Mouse (Mus musculus) limb, embryonic 14.5 days (tissue): ENCODE data around the gene Slc25a54. TPM values are rescaled to one million over a fixed set of nuclear protein-coding genes. Genes with fewer than 3 reads are reported as not detected.

ENCODE experiments used
- ATAC-seq: fragments of 200-750 bp; cut with Nextera tagmentation; 2 replicates; pipeline ENCODE4 v1.8.0; 2017; ENCODE audit warnings: low read depth, moderate number of reproducible peaks, moderate TSS enrichment; ENCODE audit not compliant: low FRiP score
- DNase-seq: peaks from one replicate; pipeline ENCODE4 v3.0.0-alpha.2; 2015; ENCODE audit warnings: low spot score
- H3K27ac ChIP-seq: fragments of 300-500 bp; sonication (generic); replicated peaks from 2 replicates; pipeline ENCODE4 v1.5.1; 2014; ENCODE audit warnings: low read depth, mild to moderate bottlenecking, low read length, moderate library complexity, mixed read lengths
- H3K27me3 ChIP-seq: fragments of 300-500 bp; sonication (generic); 2 replicates; pipeline ENCODE4 v1.6.1; 2014; ENCODE audit warnings: low read length, mixed read lengths; ENCODE audit not compliant: control insufficient read depth, insufficient read depth
- H3K36me3 ChIP-seq: fragments of 300-500 bp; sonication (generic); 2 replicates; pipeline ENCODE4 v1.6.1; 2014; ENCODE audit warnings: mild to moderate bottlenecking, low read length, moderate library complexity, mixed read lengths; ENCODE audit not compliant: control insufficient read depth, insufficient read depth
- H3K4me1 ChIP-seq: fragments of 300-500 bp; sonication (generic); 2 replicates; pipeline ENCODE4 v1.6.1; 2014; ENCODE audit warnings: antibody characterized with exemption, low read length, mixed read lengths; ENCODE audit not compliant: control insufficient read depth, insufficient read depth
- H3K4me2 ChIP-seq: fragments of 300-500 bp; sonication (generic); replicated peaks from 2 replicates; pipeline ENCODE4 v1.6.1; 2014; ENCODE audit warnings: low read depth, mild to moderate bottlenecking, low read length, moderate library complexity; ENCODE audit not compliant: severe bottlenecking
- H3K4me3 ChIP-seq: fragments of 300-500 bp; sonication (generic); replicated peaks from 2 replicates; pipeline ENCODE4 v1.5.1; 2014; ENCODE audit warnings: low read length
- H3K9ac ChIP-seq: fragments of 300-500 bp; sonication (generic); 2 replicates; pipeline ENCODE4 v1.6.1; 2014; ENCODE audit warnings: mild to moderate bottlenecking, low read depth, low read length, moderate library complexity; ENCODE audit not compliant: severe bottlenecking
- H3K9me3 ChIP-seq: fragments of 300-500 bp; sonication (generic); 2 replicates; pipeline ENCODE4 v1.6.1; 2016; ENCODE audit warnings: low read length; ENCODE audit not compliant: control insufficient read depth
- POLR2A ChIP-seq: fragments of 200-500 bp; IDR thresholded peaks from 2 replicates; pipeline ENCODE4 v1.8.0; 2012; ENCODE audit warnings: inconsistent platforms, mild to moderate bottlenecking, moderate library complexity, borderline replicate concordance; ENCODE audit not compliant: insufficient read depth, insufficient read length; ENCODE audit errors: extremely low read depth
- WGBS: fragments of 180-500 bp; shearing (Covaris S2); extraction: QIAGEN DNeasy Blood & Tissue Kit; methylation state at CpG from one replicate; pipeline ENCODE4 v1.1.7; 2014; 5-methylcytosine and 5-hydroxymethylcytosine counted together
- microRNA-seq: library from miRNA; unstranded; fragments of <30 nt; microRNA quantifications from one replicate; pipeline ENCODE4, GENCODE M21; 2016
- polyA plus RNA-seq, 2 experiments: library from polyadenylated mRNA; depleted of rRNA in 1 of 2; stranded (reverse) in 1 of 2; unstranded in 1 of 2; fragments of >200 nt; fragmentation: Nextera tagmentation in 1 of 2; extraction: Ambion mirVana in 1 of 2; gene quantifications; 2 replicates each; pipeline versions ENCODE4 v1.2.1 to v1.2.3; 2012 to 2014

The Slc25a54 gene
- polyA plus RNA-seq, 2 experiments, result not detected

DNA sequence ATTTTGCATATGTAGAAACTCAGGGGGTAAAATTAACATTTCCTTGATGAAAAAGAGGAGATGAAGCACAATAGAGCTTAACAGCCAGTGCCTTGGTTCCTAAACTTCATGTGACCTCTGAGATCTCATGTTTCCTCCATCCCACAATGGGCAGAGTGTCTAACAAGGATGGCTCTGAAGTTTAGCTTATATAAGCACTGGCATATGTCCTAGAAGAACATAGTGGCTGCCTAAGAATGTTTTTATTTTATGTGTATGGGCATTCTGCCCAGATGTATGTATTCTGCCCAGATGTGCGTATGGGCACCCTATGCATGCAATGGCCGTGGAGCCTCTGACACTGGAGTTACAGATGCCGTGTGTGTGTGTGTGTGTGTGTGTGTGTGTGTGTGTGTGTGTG lies 77.2 kb downstream of the Slc25a54 start:
- no peak for TF ChIP-seq POLR2A
- no peaks in the 10 kb centered on the region for H3K27me3 ChIP-seq
- peak; percentile 80 for DNase-seq
- H3K9ac ChIP-seq, result no peak overlapping the region
- peaks cover 42% of the 10 kb centered on the region for H3K36me3 ChIP-seq
- H3K4me3 ChIP-seq, result no peak overlapping the region
- H3K4me2 ChIP-seq, result no peak overlapping the region
- peaks cover 19% of the 10 kb centered on the region for H3K4me1 ChIP-seq
- peak; percentile 80 for ATAC-seq
- WGBS, result 20% methylated on average over 3 of the region's 3 CpGs
- H3K9me3 ChIP-seq, result no peaks in the 10 kb centered on the region
- 0 out of 2 replicates have a peak overlapping the region, but pooled peaks have one; percentile 55 for H3K27ac ChIP-seq

GRCm38 (mm10) chr3:109164088-109164487 lies 83.8 kb downstream of the Slc25a54 start:
- Histone ChIP-seq H3K9ac (no peak overlapping the region), H3K4me1 (no peaks in the 10 kb centered on the region), H3K36me3 (peaks cover 81% of the 10 kb centered on the region), H3K4me3 (no peak overlapping the region), H3K27me3 (no peaks in the 10 kb centered on the region), H3K4me2 (no peak overlapping the region), H3K9me3 (no peaks in the 10 kb centered on the region), H3K27ac (no peak overlapping the region)
- no peak for TF ChIP-seq POLR2A
- DNase-seq (no peak), ATAC-seq (no peak)
- WGBS, result 86% methylated on average over 2 of the region's 2 CpGs

GRCm38 (mm10) chr3:109164644-109165043 lies 84.4 kb downstream of the Slc25a54 start:
- Histone ChIP-seq H3K27ac (no peak overlapping the region), H3K4me2 (no peak overlapping the region), H3K36me3 (peaks cover 75% of the 10 kb centered on the region), H3K9me3 (no peaks in the 10 kb centered on the region), H3K4me3 (no peak overlapping the region), H3K27me3 (no peaks in the 10 kb centered on the region), H3K9ac (no peak overlapping the region), H3K4me1 (no peaks in the 10 kb centered on the region)
- WGBS, result 72% methylated on average over 1 of the region's 1 CpGs
- DNase-seq, result no peak
- ATAC-seq, result no peak
- TF ChIP-seq POLR2A, result no peak

DNA sequence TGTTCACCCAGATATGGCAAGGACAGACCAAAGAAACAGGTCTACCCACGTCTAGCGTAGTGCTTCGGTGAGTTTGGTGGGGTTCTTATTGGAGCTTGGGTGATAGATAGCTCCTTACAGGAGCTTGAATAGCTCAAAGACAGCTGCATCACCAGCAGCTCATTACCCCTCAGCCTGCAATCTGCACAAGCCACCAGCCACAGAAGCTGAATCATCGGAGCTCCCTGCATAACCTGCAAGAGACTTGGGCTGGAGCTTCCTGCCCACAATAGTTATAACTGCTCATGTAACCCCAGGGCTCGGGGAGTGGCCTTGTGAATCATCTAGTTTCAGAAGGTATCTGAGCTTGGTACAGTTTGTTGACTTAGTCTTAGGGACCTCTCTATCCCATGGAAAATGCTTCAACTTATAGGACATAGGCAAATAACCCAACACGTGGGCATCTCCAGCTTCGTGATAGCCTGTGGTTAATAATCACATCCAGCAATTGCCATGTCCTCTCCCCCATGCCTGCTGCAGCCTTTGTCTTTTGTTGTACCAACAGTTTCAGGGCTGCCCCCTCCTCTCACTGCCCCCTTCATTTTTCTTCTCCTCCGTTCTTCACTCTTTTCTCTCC lies 85.1 kb downstream of the Slc25a54 start:
- H3K9ac ChIP-seq, result no peak overlapping the region
- no peak overlapping the region for H3K4me2 ChIP-seq
- 95% methylated on average over 8 of the region's 8 CpGs for WGBS
- H3K9me3 ChIP-seq, result no peaks in the 10 kb centered on the region
- ATAC-seq (no peak), DNase-seq (no peak)
- TF ChIP-seq POLR2A, result no peak
- no peaks in the 10 kb centered on the region for H3K27me3 ChIP-seq
- peaks cover 72% of the 10 kb centered on the region for H3K36me3 ChIP-seq
- no peak overlapping the region for H3K27ac ChIP-seq
- no peak overlapping the region for H3K4me3 ChIP-seq
- H3K4me1 ChIP-seq, result no peaks in the 10 kb centered on the region

Small RNA genes lying within 50 kb of the gene (microRNA-seq; reads per million reads assigned to microRNA genes)
- gene Gm44384, result not detected

Other genes with a start within 250 kb of the Slc25a54 start
- 23.5 and 28.4 TPM in 2 replicates for gene Stxbp3, start 239.9 kb upstream of the Slc25a54 start, polyA plus RNA-seq (2012; rRNA removed)
- gene Stxbp3, start 239.9 kb upstream of the Slc25a54 start, polyA plus RNA-seq (2014; fragmentation: Nextera tagmentation; extraction: Ambion mirVana), result 33.0 and 38.1 TPM in 2 replicates
- gene Fndc7, start 190.5 kb upstream of the Slc25a54 start, polyA plus RNA-seq (2012; rRNA removed), result 0.17 and 0.35 TPM in 2 replicates
- 0.23 and 0.25 TPM in 2 replicates for gene Fndc7, start 190.5 kb upstream of the Slc25a54 start, polyA plus RNA-seq (2014; fragmentation: Nextera tagmentation; extraction: Ambion mirVana)
- gene Prpf38b, start 168.7 kb upstream of the Slc25a54 start, polyA plus RNA-seq (2012; rRNA removed), result 95.1 and 110 TPM in 2 replicates
- gene Prpf38b, start 168.7 kb upstream of the Slc25a54 start, polyA plus RNA-seq (2014; fragmentation: Nextera tagmentation; extraction: Ambion mirVana), result 58.9 and 72.4 TPM in 2 replicates
- gene Henmt1, start 140.6 kb upstream of the Slc25a54 start, polyA plus RNA-seq (2012; rRNA removed), result 0.33 and 0.74 TPM in 2 replicates
- gene Henmt1, start 140.6 kb upstream of the Slc25a54 start, polyA plus RNA-seq (2014; fragmentation: Nextera tagmentation; extraction: Ambion mirVana), result 0.64 and 0.78 TPM in 2 replicates
- gene Gm9857, start 140.0 kb upstream of the Slc25a54 start, polyA plus RNA-seq (2012; rRNA removed), result 1.2 and 1.7 TPM in 2 replicates
- not detected in 2 replicates for gene Gm9857, start 140.0 kb upstream of the Slc25a54 start, polyA plus RNA-seq (2014; fragmentation: Nextera tagmentation; extraction: Ambion mirVana)
- 13.3 and 15.4 TPM in 2 replicates for gene Fam102b, start 52.9 kb upstream of the Slc25a54 start, polyA plus RNA-seq (2012; rRNA removed)
- 16.9 and 20.9 TPM in 2 replicates for gene Fam102b, start 52.9 kb upstream of the Slc25a54 start, polyA plus RNA-seq (2014; fragmentation: Nextera tagmentation; extraction: Ambion mirVana)
- gene Slc25a24, start 42.7 kb downstream of the Slc25a54 start, polyA plus RNA-seq (2012; rRNA removed), result 31.9 and 34.7 TPM in 2 replicates
- 44.0 and 49.2 TPM in 2 replicates for gene Slc25a24, start 42.7 kb downstream of the Slc25a54 start, polyA plus RNA-seq (2014; fragmentation: Nextera tagmentation; extraction: Ambion mirVana)